Mouse (Mus musculus): ENCODE results near the gene Myadml2. TPM values are rescaled to one million over a fixed set of nuclear protein-coding genes. Genes with fewer than 3 reads are reported as not detected.

Myadml2 gene
- polyA plus RNA-seq, 1 experiment from 2014 or later = 15.4 TPM

DNA sequence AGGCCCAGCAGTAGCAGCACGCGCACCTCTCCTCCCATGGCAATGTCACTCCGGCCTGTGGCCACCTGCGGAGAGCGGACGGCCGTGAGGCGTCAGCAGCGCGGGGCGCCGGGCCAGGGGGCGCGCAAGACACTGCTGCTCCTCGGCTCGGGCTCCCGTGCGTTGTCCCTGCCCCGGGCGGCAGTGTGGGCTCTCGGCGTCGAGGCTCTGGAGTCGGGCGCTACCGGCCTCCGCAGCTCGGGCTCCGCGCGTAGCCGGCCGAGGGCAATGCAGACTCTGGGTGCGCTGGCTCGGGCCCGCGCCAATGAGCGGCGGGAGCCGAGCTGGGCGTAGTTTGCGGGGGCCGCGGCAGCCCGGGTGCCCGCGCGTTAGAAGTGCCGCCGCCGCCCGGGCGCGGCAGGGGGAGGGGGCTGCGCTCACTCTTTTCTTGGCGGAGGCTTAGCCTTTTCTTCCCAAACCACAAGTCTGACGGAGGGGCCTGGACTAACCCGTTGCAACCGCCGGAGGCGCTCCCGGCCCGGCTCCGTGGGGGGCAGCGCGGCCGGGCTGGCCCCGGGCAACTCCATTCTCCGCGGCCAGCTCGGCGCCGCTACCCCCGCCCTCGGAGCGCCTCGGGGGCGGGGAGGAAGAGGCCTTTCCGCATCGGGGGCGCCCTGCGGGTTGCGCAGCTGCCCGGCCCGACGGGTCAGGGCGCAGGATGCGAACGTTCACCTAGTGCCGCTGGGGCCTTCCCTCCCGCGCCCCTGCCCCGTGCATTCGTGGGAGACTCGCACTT, 12.5 kb upstream of the Myadml2 start:
- H3K4me2 ChIP-seq = peak overlapping the region; percentile 89
- ATAC-seq (replicated peaks; ENCODE audit: insufficient number of reproducible peaks, insufficient read depth, low FRiP score, low read depth) = peak; percentile 43
- no peaks in the 10 kb centered on the region for H3K9me3 ChIP-seq (replicated peaks)
- under 1% methylated on average over 92 of the region's 95 CpGs for WGBS
- H3K4me1 ChIP-seq (replicated peaks) = peaks cover 25% of the 10 kb centered on the region
- H3K9ac ChIP-seq = peak overlapping the region; percentile 45
- peak overlapping the region; percentile 52 for H3K4me3 ChIP-seq
- no peaks in the 10 kb centered on the region for H3K36me3 ChIP-seq
- peaks cover 87% of the 10 kb centered on the region for H3K27me3 ChIP-seq
- H3K27ac ChIP-seq = no peak overlapping the region

- Histone ChIP-seq H3K4me3 (peak overlapping the region; percentile 52), H3K27me3 (peaks cover 81% of the 10 kb centered on the region), H3K4me1 (replicated peaks) (peaks cover 25% of the 10 kb centered on the region), H3K9me3 (replicated peaks) (no peaks in the 10 kb centered on the region), H3K36me3 (no peaks in the 10 kb centered on the region), H3K9ac (0 out of 2 replicates have a peak overlapping the region, but pooled peaks have one; percentile 45), H3K27ac (no peak overlapping the region), H3K4me2 (peak overlapping the region; percentile 89)
- 0 out of 2 replicates have a peak, but pooled peaks have one; percentile 8 for ATAC-seq (replicated peaks; ENCODE audit: insufficient number of reproducible peaks, insufficient read depth, low FRiP score, low read depth)
- WGBS = 3% methylated on average over 50 of the region's 50 CpGs
Measured at GRCm38 (mm10) chr11:120659509-120660300, 11.7 kb upstream of the Myadml2 start.

- no peaks in the 10 kb centered on the region for H3K36me3 ChIP-seq
- peak overlapping the region; percentile 52; the same call in 1 of the 2 replicates for H3K4me3 ChIP-seq
- H3K4me1 ChIP-seq (replicated peaks) = peaks cover 25% of the 10 kb centered on the region
- peak overlapping the region; percentile 89 for H3K4me2 ChIP-seq
- no peak overlapping the region for H3K27ac ChIP-seq
- WGBS = 3% methylated on average over 24 of the region's 24 CpGs
- no peak overlapping the region for H3K9ac ChIP-seq
- 0 out of 2 replicates have a peak, but pooled peaks have one; percentile 20 for ATAC-seq (replicated peaks; ENCODE audit: insufficient number of reproducible peaks, insufficient read depth, low FRiP score, low read depth)
- no peaks in the 10 kb centered on the region for H3K9me3 ChIP-seq (replicated peaks)
- peaks cover 74% of the 10 kb centered on the region for H3K27me3 ChIP-seq
Measured at GRCm38 (mm10) chr11:120658876-120659410, 11.0 kb upstream of the Myadml2 start.

DNA sequence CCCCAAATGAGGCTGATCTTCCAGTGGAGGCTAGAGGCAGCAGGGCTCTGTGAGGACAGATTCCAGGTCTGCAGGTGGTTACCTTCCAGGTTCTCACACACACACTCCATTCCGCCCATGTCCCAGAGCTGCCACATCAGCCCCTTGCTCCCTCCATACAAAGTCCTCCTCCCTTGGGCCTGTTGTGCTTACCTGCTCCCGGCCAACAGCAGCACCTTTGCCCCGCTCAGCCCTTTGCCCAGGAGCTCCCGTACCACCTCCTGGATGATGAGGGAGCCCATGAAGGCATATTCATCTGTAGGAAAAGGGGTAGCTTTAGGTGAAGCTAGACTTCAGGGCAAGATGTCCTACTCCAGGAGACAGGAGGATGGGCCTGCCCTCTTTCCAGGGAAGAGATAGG, 9.3 kb upstream of the Myadml2 start:
- 84% methylated on average over 4 of the region's 4 CpGs for WGBS
- no peak overlapping the region for H3K4me2 ChIP-seq
- H3K4me3 ChIP-seq = no peak overlapping the region
- no peak overlapping the region for H3K9ac ChIP-seq
- H3K4me1 ChIP-seq (replicated peaks) = peaks cover 25% of the 10 kb centered on the region
- H3K9me3 ChIP-seq (replicated peaks) = no peaks in the 10 kb centered on the region
- no peaks in the 10 kb centered on the region for H3K36me3 ChIP-seq
- H3K27ac ChIP-seq = no peak overlapping the region
- no peak for ATAC-seq (replicated peaks; ENCODE audit: insufficient number of reproducible peaks, insufficient read depth, low FRiP score, low read depth)
- H3K27me3 ChIP-seq = peaks cover 65% of the 10 kb centered on the region

DNA sequence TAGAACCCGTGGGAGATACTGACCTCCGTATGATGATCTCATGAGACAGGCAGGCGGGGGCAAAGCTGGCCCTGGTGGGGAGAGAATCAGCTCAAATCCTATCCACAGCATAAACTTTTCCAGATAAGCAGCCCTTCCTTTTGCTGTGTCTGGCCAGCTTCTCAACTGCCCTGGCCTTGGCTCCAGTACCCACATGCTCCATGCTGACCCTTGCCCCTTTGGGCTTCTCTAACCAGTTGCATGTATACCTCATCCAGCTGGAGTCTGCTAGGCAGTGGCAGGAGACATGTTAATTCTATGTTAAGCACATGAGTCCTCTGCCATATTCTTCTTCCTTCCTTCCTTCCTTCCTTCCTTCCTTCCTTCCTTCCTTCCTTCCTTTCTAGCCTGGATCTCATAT, 6.8 kb upstream of the Myadml2 start:
- ATAC-seq (replicated peaks; ENCODE audit: insufficient number of reproducible peaks, insufficient read depth, low FRiP score, low read depth) = no peak
- no peak overlapping the region for H3K27ac ChIP-seq
- H3K27me3 ChIP-seq = peaks cover 39% of the 10 kb centered on the region
- H3K4me2 ChIP-seq = no peak overlapping the region
- no peaks in the 10 kb centered on the region for H3K9me3 ChIP-seq (replicated peaks)
- H3K36me3 ChIP-seq = no peaks in the 10 kb centered on the region
- WGBS = 82% methylated on average over 3 of the region's 3 CpGs
- H3K4me3 ChIP-seq = no peak overlapping the region
- peaks cover 9% of the 10 kb centered on the region for H3K4me1 ChIP-seq (replicated peaks)
- no peak overlapping the region for H3K9ac ChIP-seq

- no peaks in the 10 kb centered on the region for H3K9me3 ChIP-seq (replicated peaks)
- H3K4me3 ChIP-seq = no peak overlapping the region
- ATAC-seq (replicated peaks; ENCODE audit: insufficient number of reproducible peaks, insufficient read depth, low FRiP score, low read depth) = no peak
- 67% methylated on average over 3 of the region's 3 CpGs for WGBS
- no peaks in the 10 kb centered on the region for H3K36me3 ChIP-seq
- no peak overlapping the region for H3K4me2 ChIP-seq
- peaks cover 11% of the 10 kb centered on the region for H3K27me3 ChIP-seq
- no peak overlapping the region for H3K27ac ChIP-seq
- peaks cover 16% of the 10 kb centered on the region for H3K4me1 ChIP-seq (replicated peaks)
- H3K9ac ChIP-seq = no peak overlapping the region
Measured at GRCm38 (mm10) chr11:120651872-120652271, 3.9 kb upstream of the Myadml2 start.

- Histone ChIP-seq H3K9me3 (replicated peaks) (no peaks in the 10 kb centered on the region), H3K9ac (peak overlapping the region; percentile 70), H3K4me2 (peak overlapping the region; percentile 70), H3K4me3 (peak overlapping the region; percentile 61), H3K4me1 (replicated peaks) (peaks cover 33% of the 10 kb centered on the region), H3K27me3 (no peaks in the 10 kb centered on the region), H3K36me3 (no peaks in the 10 kb centered on the region), H3K27ac (peak overlapping the region; percentile 95)
- no peak for ATAC-seq (replicated peaks; ENCODE audit: insufficient number of reproducible peaks, insufficient read depth, low FRiP score, low read depth)
- WGBS = 69% methylated on average over 35 of the region's 35 CpGs
Measured at GRCm38 (mm10) chr11:120647047-120647830, 719 bp downstream of the Myadml2 start.

- Histone ChIP-seq H3K4me3 (peak within 1 kb of the TSS; percentile 60), H3K36me3 (no peaks in the 10 kb centered on the region), H3K27ac (peak within 1 kb of the TSS; percentile 38), H3K4me2 (peak within 1 kb of the TSS; percentile 93), H3K9me3 (replicated peaks) (no peaks in the 10 kb centered on the region), H3K4me1 (replicated peaks) (peaks cover 32% of the 10 kb centered on the region), H3K9ac (peak within 1 kb of the TSS; percentile 70), H3K27me3 (no peaks in the 10 kb centered on the region; the same call in 1 of the 2 replicates)
- WGBS = 0% methylated on average over 15 of the region's 15 CpGs
- peak; percentile 97 for ATAC-seq (replicated peaks; ENCODE audit: insufficient number of reproducible peaks, insufficient read depth, low FRiP score, low read depth)
Measured at GRCm38 (mm10) chr11:120643601-120643987, 4.4 kb downstream of the Myadml2 start, which contains the start of gene Pycr1. Pycr1 (minus strand) TSS chr11:120643769.

- Histone ChIP-seq H3K27me3 (no peaks in the 10 kb centered on the region; the same call in 1 of the 2 replicates), H3K4me2 (peak overlapping the region; percentile 93), H3K4me3 (peak overlapping the region; percentile 60), H3K27ac (peak overlapping the region; percentile 38; the same call in 1 of the 2 replicates), H3K9ac (peak overlapping the region; percentile 70), H3K36me3 (no peaks in the 10 kb centered on the region), H3K9me3 (replicated peaks) (no peaks in the 10 kb centered on the region), H3K4me1 (replicated peaks) (peaks cover 30% of the 10 kb centered on the region)
- ATAC-seq (replicated peaks; ENCODE audit: insufficient number of reproducible peaks, insufficient read depth, low FRiP score, low read depth) = peak; percentile 32
- WGBS = under 1% methylated on average over 18 of the region's 18 CpGs
Measured at GRCm38 (mm10) chr11:120642939-120643600, 4.9 kb downstream of the Myadml2 start.

GRCm38 (mm10) chr11:120641869-120642268, 6.1 kb downstream of the Myadml2 start:
- no peak for ATAC-seq (replicated peaks; ENCODE audit: insufficient number of reproducible peaks, insufficient read depth, low FRiP score, low read depth)
- Histone ChIP-seq H3K27me3 (no peaks in the 10 kb centered on the region; the same call in 1 of the 2 replicates), H3K4me1 (replicated peaks) (peaks cover 19% of the 10 kb centered on the region), H3K9ac (no peak overlapping the region; the same call in 1 of the 2 replicates), H3K27ac (no peak overlapping the region), H3K4me3 (no peak overlapping the region), H3K4me2 (no peak overlapping the region), H3K36me3 (no peaks in the 10 kb centered on the region), H3K9me3 (replicated peaks) (no peaks in the 10 kb centered on the region)
- WGBS = 81% methylated on average over 8 of the region's 8 CpGs
